ENCODE assay signal across 14 mouse cellular contexts in genomic region chr9:34186314-34186713, GRCm38 (mm10).
"Had no signal": no experiment of that assay in that cellular context is flagged by ENCODE, and none has a peak within 500 bp of the region (broad histone marks: within the 10 kb centered on the region; RNA-seq: fewer than 3 reads in every experiment).

No protein-coding gene starts in this region.

- H3K9ac ChIP-seq: limb, embryonic 12.5 days; liver, embryonic 13.5 days; liver, postnatal 0 days; lung, embryonic 15.5 days; midbrain, embryonic 13.5 days; stomach, embryonic 15.5 days had no signal

- H3K36me3 ChIP-seq: limb, embryonic 12.5 days; liver, embryonic 13.5 days; lung, embryonic 15.5 days; midbrain, embryonic 13.5 days; stomach, embryonic 15.5 days had no signal

- H3K4me3 ChIP-seq: limb, embryonic 12.5 days; liver, embryonic 13.5 days; lung, embryonic 15.5 days; megakaryocyte, embryonic 14.5 days; midbrain, embryonic 13.5 days; stomach, embryonic 15.5 days had no signal

- H3K9me3 ChIP-seq: limb, embryonic 12.5 days; liver, embryonic 13.5 days; lung, embryonic 15.5 days; midbrain, embryonic 13.5 days; stomach, embryonic 15.5 days had no signal

- H3K4me1 ChIP-seq: limb, embryonic 12.5 days; liver, embryonic 13.5 days; lung, embryonic 15.5 days; megakaryocyte, embryonic 14.5 days; midbrain, embryonic 13.5 days; stomach, embryonic 15.5 days had no signal

- H3K27me3 ChIP-seq: limb, embryonic 12.5 days; liver, embryonic 13.5 days; lung, embryonic 15.5 days; megakaryocyte, embryonic 14.5 days; midbrain, embryonic 13.5 days; stomach, embryonic 15.5 days had no signal

- DNase-seq: kidney, adult 2 months; kidney, postnatal 25 days; liver; liver, embryonic 13.5 days; liver, postnatal 0 days; lung, postnatal 14 days; thymus, postnatal 4 days had no signal

- ATAC-seq: intestine, embryonic 16.5 days; liver, postnatal 0 days; midbrain, embryonic 13.5 days had no signal

- H3K4me2 ChIP-seq: limb, embryonic 12.5 days; liver, embryonic 13.5 days; lung, embryonic 15.5 days; midbrain, embryonic 13.5 days; stomach, embryonic 15.5 days had no signal

- H3K27ac ChIP-seq: limb, embryonic 12.5 days; liver, embryonic 13.5 days; lung, embryonic 15.5 days; macrophage; midbrain, embryonic 13.5 days; stomach, embryonic 15.5 days had no signal
